Mouse (Mus musculus): Measurements from ENCODE around the gene Hivep3. TPM values are rescaled to one million over a fixed set of nuclear protein-coding genes. Genes with fewer than 3 reads are reported as not detected.

Gene Hivep3
- polyA plus RNA-seq, 1 experiment from 2014 or later: 4.5 TPM

- Histone ChIP-seq H3K4me2 (replicated peaks) (no peak overlapping the region), H3K27me3 (no peaks in the 10 kb centered on the region), H3K9ac (no peak overlapping the region), H3K27ac (no peak overlapping the region), H3K4me1 (peaks cover 11% of the 10 kb centered on the region), H3K4me3 (no peak overlapping the region), H3K9me3 (replicated peaks) (no peaks in the 10 kb centered on the region), H3K36me3 (no peaks in the 10 kb centered on the region)
- no peak for ATAC-seq (ENCODE audit: low FRiP score)
- 90% methylated on average over 4 of the region's 4 CpGs for WGBS
Observed at GRCm38 (mm10) chr4:119907106-119907505, 173.5 kb downstream of the Hivep3 start.

GRCm38 (mm10) chr4:119911071-119911904, 177.7 kb downstream of the Hivep3 start:
- no peaks in the 10 kb centered on the region for H3K9me3 ChIP-seq (replicated peaks)
- 75% methylated on average over 13 of the region's 13 CpGs for WGBS
- H3K9ac ChIP-seq: no peak overlapping the region

GRCm38 (mm10) chr4:119912216-119912615, 178.6 kb downstream of the Hivep3 start:
- no peak overlapping the region for H3K9ac ChIP-seq
- H3K36me3 ChIP-seq: no peaks in the 10 kb centered on the region
- H3K27ac ChIP-seq: no peak overlapping the region
- H3K9me3 ChIP-seq (replicated peaks): no peaks in the 10 kb centered on the region
- H3K27me3 ChIP-seq: no peaks in the 10 kb centered on the region
- H3K4me2 ChIP-seq (replicated peaks): no peak overlapping the region
- H3K4me3 ChIP-seq: no peak overlapping the region
- ATAC-seq (ENCODE audit: low FRiP score): no peak
- H3K4me1 ChIP-seq: no peaks in the 10 kb centered on the region
- 67% methylated on average over 2 of the region's 2 CpGs for WGBS

More at GRCm38 (mm10) chr4:119911071-119911904, 177.7 kb downstream of the Hivep3 start:
- H3K36me3 ChIP-seq: no peaks in the 10 kb centered on the region
- H3K27ac ChIP-seq: no peak overlapping the region
- no peaks in the 10 kb centered on the region for H3K4me1 ChIP-seq
- H3K4me3 ChIP-seq: no peak overlapping the region
- no peak overlapping the region for H3K4me2 ChIP-seq (replicated peaks)
- no peak for ATAC-seq (ENCODE audit: low FRiP score)
- H3K27me3 ChIP-seq: no peaks in the 10 kb centered on the region

GRCm38 (mm10) chr4:119914194-119914593, 180.6 kb downstream of the Hivep3 start:
- Histone ChIP-seq H3K4me1 (no peaks in the 10 kb centered on the region), H3K4me2 (replicated peaks) (no peak overlapping the region), H3K9ac (no peak overlapping the region), H3K4me3 (no peak overlapping the region), H3K27me3 (no peaks in the 10 kb centered on the region), H3K9me3 (replicated peaks) (no peaks in the 10 kb centered on the region), H3K27ac (no peak overlapping the region), H3K36me3 (no peaks in the 10 kb centered on the region)
- WGBS: 33% methylated on average over 4 of the region's 4 CpGs
- no peak for ATAC-seq (ENCODE audit: low FRiP score)

GRCm38 (mm10) chr4:119915069-119915468, 181.5 kb downstream of the Hivep3 start:
- H3K27me3 ChIP-seq: no peaks in the 10 kb centered on the region
- H3K9me3 ChIP-seq (replicated peaks): no peaks in the 10 kb centered on the region
- no peaks in the 10 kb centered on the region for H3K36me3 ChIP-seq
- H3K4me2 ChIP-seq (replicated peaks): no peak overlapping the region
- no peak for ATAC-seq (ENCODE audit: low FRiP score)
- no peak overlapping the region for H3K9ac ChIP-seq
- H3K27ac ChIP-seq: no peak overlapping the region
- H3K4me3 ChIP-seq: no peak overlapping the region
- no peaks in the 10 kb centered on the region for H3K4me1 ChIP-seq
- WGBS: 87% methylated on average over 2 of the region's 2 CpGs

- Histone ChIP-seq H3K36me3 (no peaks in the 10 kb centered on the region), H3K4me2 (replicated peaks) (no peak overlapping the region), H3K27ac (no peak overlapping the region), H3K4me3 (no peak overlapping the region), H3K9me3 (replicated peaks) (no peaks in the 10 kb centered on the region), H3K9ac (no peak overlapping the region), H3K4me1 (no peaks in the 10 kb centered on the region), H3K27me3 (no peaks in the 10 kb centered on the region)
- no peak for ATAC-seq (ENCODE audit: low FRiP score)
- 82% methylated on average over 7 of the region's 7 CpGs for WGBS
Observed at GRCm38 (mm10) chr4:119917502-119917901, 183.9 kb downstream of the Hivep3 start.

- no peak overlapping the region for H3K4me3 ChIP-seq
- no peak overlapping the region for H3K27ac ChIP-seq
- ATAC-seq (ENCODE audit: low FRiP score): no peak
- H3K9me3 ChIP-seq (replicated peaks): 0 out of 2 replicates have a peak, but pooled peaks cover 7% of the 10 kb centered on the region
- no peaks in the 10 kb centered on the region for H3K27me3 ChIP-seq
- no peaks in the 10 kb centered on the region for H3K4me1 ChIP-seq
- 82% methylated on average over 5 of the region's 5 CpGs for WGBS
- no peak overlapping the region for H3K9ac ChIP-seq
- H3K4me2 ChIP-seq (replicated peaks): no peak overlapping the region
- no peaks in the 10 kb centered on the region for H3K36me3 ChIP-seq
Observed at GRCm38 (mm10) chr4:119919349-119919748, 185.8 kb downstream of the Hivep3 start.

- no peaks in the 10 kb centered on the region for H3K27me3 ChIP-seq
- 78% methylated on average over 12 of the region's 12 CpGs for WGBS
- no peaks in the 10 kb centered on the region for H3K36me3 ChIP-seq
- H3K9me3 ChIP-seq (replicated peaks): 0 out of 2 replicates have a peak, but pooled peaks cover 7% of the 10 kb centered on the region
- no peak overlapping the region for H3K27ac ChIP-seq
- no peak overlapping the region for H3K4me2 ChIP-seq (replicated peaks)
- ATAC-seq (ENCODE audit: low FRiP score): no peak
- no peaks in the 10 kb centered on the region for H3K4me1 ChIP-seq
- H3K9ac ChIP-seq: no peak overlapping the region; the same call in 1 of the 2 replicates
- H3K4me3 ChIP-seq: no peak overlapping the region
Observed at GRCm38 (mm10) chr4:119921022-119921717, 187.6 kb downstream of the Hivep3 start.

GRCm38 (mm10) chr4:119921723-119922266, 188.2 kb downstream of the Hivep3 start:
- no peaks in the 10 kb centered on the region for H3K4me1 ChIP-seq
- H3K4me2 ChIP-seq (replicated peaks): no peak overlapping the region
- H3K9me3 ChIP-seq (replicated peaks): 0 out of 2 replicates have a peak, but pooled peaks cover 7% of the 10 kb centered on the region
- H3K27me3 ChIP-seq: no peaks in the 10 kb centered on the region
- 71% methylated on average over 8 of the region's 8 CpGs for WGBS
- H3K9ac ChIP-seq: no peak overlapping the region; the same call in 1 of the 2 replicates
- no peak for ATAC-seq (ENCODE audit: low FRiP score)
- H3K4me3 ChIP-seq: no peak overlapping the region
- no peaks in the 10 kb centered on the region for H3K36me3 ChIP-seq
- no peak overlapping the region for H3K27ac ChIP-seq

GRCm38 (mm10) chr4:119922945-119923344, 189.4 kb downstream of the Hivep3 start:
- H3K36me3 ChIP-seq: no peaks in the 10 kb centered on the region
- no peaks in the 10 kb centered on the region for H3K27me3 ChIP-seq
- 90% methylated on average over 8 of the region's 8 CpGs for WGBS
- H3K4me1 ChIP-seq: no peaks in the 10 kb centered on the region
- no peak for ATAC-seq (ENCODE audit: low FRiP score)
- H3K9ac ChIP-seq: no peak overlapping the region
- no peak overlapping the region for H3K4me2 ChIP-seq (replicated peaks)
- 0 out of 2 replicates have a peak, but pooled peaks cover 7% of the 10 kb centered on the region for H3K9me3 ChIP-seq (replicated peaks)
- H3K27ac ChIP-seq: no peak overlapping the region
- H3K4me3 ChIP-seq: no peak overlapping the region

GRCm38 (mm10) chr4:119923410-119923809, 189.8 kb downstream of the Hivep3 start:
- ATAC-seq (ENCODE audit: low FRiP score): no peak
- Histone ChIP-seq H3K36me3 (no peaks in the 10 kb centered on the region), H3K27ac (no peak overlapping the region), H3K4me3 (no peak overlapping the region), H3K9ac (no peak overlapping the region), H3K4me1 (no peaks in the 10 kb centered on the region), H3K9me3 (replicated peaks) (0 out of 2 replicates have a peak, but pooled peaks cover 7% of the 10 kb centered on the region), H3K27me3 (no peaks in the 10 kb centered on the region), H3K4me2 (replicated peaks) (no peak overlapping the region)
- WGBS: 77% methylated on average over 3 of the region's 3 CpGs

- Histone ChIP-seq H3K4me1 (no peaks in the 10 kb centered on the region), H3K27me3 (no peaks in the 10 kb centered on the region), H3K36me3 (no peaks in the 10 kb centered on the region), H3K27ac (no peak overlapping the region), H3K4me2 (replicated peaks) (no peak overlapping the region), H3K9me3 (replicated peaks) (0 out of 2 replicates have a peak, but pooled peaks cover 7% of the 10 kb centered on the region), H3K4me3 (no peak overlapping the region), H3K9ac (no peak overlapping the region)
- ATAC-seq (ENCODE audit: low FRiP score): no peak
Observed at GRCm38 (mm10) chr4:119925052-119925451, 191.5 kb downstream of the Hivep3 start.
